Mouse (Mus musculus) lung, postnatal 0 days (tissue): ENCODE measurements around the gene Mmp27. TPM values are rescaled to one million over a fixed set of nuclear protein-coding genes. Genes with fewer than 3 reads are reported as not detected.

Experiments used
- ATAC-seq: fragments of 200-750 bp; cut with Nextera tagmentation; 2 replicates; pipeline ENCODE4 v1.8.0; 2017; ENCODE audit warnings: moderate library complexity
- DNase-seq: peaks from one replicate; pipeline ENCODE4 v3.0.0-alpha.2; 2016; ENCODE audit warnings: low spot score
- H3K27ac ChIP-seq: fragments of 300-500 bp; sonication (generic); 2 replicates; pipeline ENCODE4 v1.5.1; 2014; ENCODE audit warnings: antibody characterized with exemption, mild to moderate bottlenecking, low read length, mixed read lengths
- H3K27me3 ChIP-seq: fragments of 300-500 bp; sonication (generic); replicated peaks from 2 replicates; pipeline ENCODE4 v1.6.1; 2014; ENCODE audit warnings: low read length, mixed read lengths; ENCODE audit not compliant: insufficient read depth
- H3K36me3 ChIP-seq: fragments of 300-500 bp; sonication (generic); 2 replicates; pipeline ENCODE4 v1.6.1; 2014; ENCODE audit warnings: low read length, mixed read lengths; ENCODE audit not compliant: insufficient read depth
- H3K4me1 ChIP-seq: fragments of 300-500 bp; sonication (generic); 2 replicates; pipeline ENCODE4 v1.6.1; 2014; ENCODE audit warnings: antibody characterized with exemption, low read depth, low read length, mixed read lengths; ENCODE audit not compliant: insufficient read depth
- H3K4me2 ChIP-seq: fragments of 300-500 bp; sonication (generic); replicated peaks from 2 replicates; pipeline ENCODE4 v1.6.1; 2014; ENCODE audit warnings: low read depth, mild to moderate bottlenecking, low read length, moderate library complexity, mixed read lengths
- H3K4me3 ChIP-seq: fragments of 300-500 bp; sonication (generic); 2 replicates; pipeline ENCODE4 v1.5.1; 2014; ENCODE audit warnings: low read depth, low read length
- H3K9ac ChIP-seq: fragments of 300-500 bp; sonication (generic); replicated peaks from 2 replicates; pipeline ENCODE4 v1.6.1; 2014; ENCODE audit warnings: low read depth, mild to moderate bottlenecking
- H3K9me3 ChIP-seq: fragments of 300-500 bp; sonication (generic); 2 replicates; pipeline ENCODE4 v1.6.1; 2016; ENCODE audit warnings: low read length, mixed read lengths
- CTCF ChIP-seq: IDR thresholded peaks from 2 replicates; pipeline ENCODE4 v1.5.1; 2016; ENCODE audit warnings: antibody characterized with exemption, mild to moderate bottlenecking
- EP300 ChIP-seq: IDR thresholded peaks from 2 replicates; pipeline ENCODE4 v1.6.1; 2016; ENCODE audit warnings: antibody characterized with exemption, mild to moderate bottlenecking, control low read depth
- WGBS: fragments of 180-500 bp; shearing (Covaris S2); extraction: QIAGEN DNeasy Blood & Tissue Kit; methylation state at CpG from one replicate; pipeline ENCODE4 v1.1.7; 2014; 5-methylcytosine and 5-hydroxymethylcytosine counted together
- polyA plus RNA-seq: library from polyadenylated mRNA; unstranded; fragments of >200 nt; fragmentation: Nextera tagmentation; extraction: Ambion mirVana; gene quantifications from 2 replicates; pipeline ENCODE4 v1.2.1, GENCODE M21; 2015

The Mmp27 gene
- polyA plus RNA-seq, 1 experiment from 2014 or later: 0.10 TPM

DNA sequence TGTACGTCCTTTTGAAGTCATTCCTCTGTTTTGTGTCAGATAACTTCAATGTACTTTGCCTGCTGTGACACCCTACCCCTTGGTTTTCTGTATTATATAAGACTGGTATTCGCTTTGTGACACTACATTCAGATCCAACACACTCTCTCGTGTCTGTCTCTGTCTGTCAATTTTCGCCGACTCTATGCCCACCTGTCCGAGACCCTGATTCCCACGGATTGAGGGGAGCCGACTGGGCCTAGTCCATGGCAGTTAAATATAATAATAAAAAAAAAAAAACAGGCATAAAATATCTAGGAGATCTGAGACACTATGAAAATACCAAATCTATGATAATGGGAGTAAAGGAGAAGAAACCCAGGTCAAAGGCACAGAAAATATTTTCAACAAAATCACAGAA is 18.9 kb downstream of the Mmp27 start:
- H3K4me1 ChIP-seq: 0 out of 2 replicates have a peak, but pooled peaks cover 3% of the 10 kb centered on the region
- no peak overlapping the region for H3K4me3 ChIP-seq
- no peaks in the 10 kb centered on the region for H3K27me3 ChIP-seq
- no peak for TF ChIP-seq EP300
- no peak for TF ChIP-seq CTCF
- H3K9ac ChIP-seq: no peak overlapping the region
- H3K9me3 ChIP-seq: no peaks in the 10 kb centered on the region
- ATAC-seq (no peak), DNase-seq (no peak)
- H3K4me2 ChIP-seq: no peak overlapping the region
- WGBS: 69% methylated on average over 8 of the region's 8 CpGs
- no peaks in the 10 kb centered on the region for H3K36me3 ChIP-seq
- no peak overlapping the region for H3K27ac ChIP-seq

DNA sequence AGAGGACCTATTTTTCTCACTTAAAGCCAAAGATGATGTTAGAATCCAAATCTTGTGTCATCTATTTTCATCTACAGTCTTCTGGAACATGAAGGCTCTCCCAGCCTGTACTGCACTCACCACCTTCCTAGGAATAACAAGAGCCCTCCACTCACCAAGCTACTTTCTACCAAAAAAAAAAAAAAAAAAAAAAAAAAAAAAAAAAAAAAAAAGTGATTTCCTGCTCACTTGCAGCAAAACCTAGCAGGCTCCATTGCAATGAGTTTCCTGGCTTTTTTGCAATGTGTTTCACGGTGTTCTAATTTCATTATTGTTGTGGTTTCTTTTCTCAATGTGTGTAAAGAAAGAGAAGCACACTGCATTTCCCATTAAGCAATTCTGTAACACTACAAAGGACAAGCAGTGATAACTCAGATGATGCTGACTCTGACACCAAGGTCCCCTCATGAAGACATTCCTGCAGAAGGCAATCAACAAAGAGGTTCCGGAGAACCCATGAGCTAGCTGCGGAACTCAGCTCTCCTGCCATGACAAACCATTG is 22.1 kb downstream of the Mmp27 start:
- H3K9me3 ChIP-seq: no peaks in the 10 kb centered on the region
- H3K4me2 ChIP-seq: no peak overlapping the region
- H3K36me3 ChIP-seq: no peaks in the 10 kb centered on the region
- DNase-seq: no peak
- TF ChIP-seq EP300: no peak
- TF ChIP-seq CTCF: no peak
- H3K27ac ChIP-seq: no peak overlapping the region
- WGBS: 85% methylated on average over 3 of the region's 3 CpGs
- no peak overlapping the region for H3K4me3 ChIP-seq
- H3K4me1 ChIP-seq: 0 out of 2 replicates have a peak, but pooled peaks cover 3% of the 10 kb centered on the region
- no peak overlapping the region for H3K9ac ChIP-seq
- H3K27me3 ChIP-seq: no peaks in the 10 kb centered on the region
- ATAC-seq: no peak

DNA sequence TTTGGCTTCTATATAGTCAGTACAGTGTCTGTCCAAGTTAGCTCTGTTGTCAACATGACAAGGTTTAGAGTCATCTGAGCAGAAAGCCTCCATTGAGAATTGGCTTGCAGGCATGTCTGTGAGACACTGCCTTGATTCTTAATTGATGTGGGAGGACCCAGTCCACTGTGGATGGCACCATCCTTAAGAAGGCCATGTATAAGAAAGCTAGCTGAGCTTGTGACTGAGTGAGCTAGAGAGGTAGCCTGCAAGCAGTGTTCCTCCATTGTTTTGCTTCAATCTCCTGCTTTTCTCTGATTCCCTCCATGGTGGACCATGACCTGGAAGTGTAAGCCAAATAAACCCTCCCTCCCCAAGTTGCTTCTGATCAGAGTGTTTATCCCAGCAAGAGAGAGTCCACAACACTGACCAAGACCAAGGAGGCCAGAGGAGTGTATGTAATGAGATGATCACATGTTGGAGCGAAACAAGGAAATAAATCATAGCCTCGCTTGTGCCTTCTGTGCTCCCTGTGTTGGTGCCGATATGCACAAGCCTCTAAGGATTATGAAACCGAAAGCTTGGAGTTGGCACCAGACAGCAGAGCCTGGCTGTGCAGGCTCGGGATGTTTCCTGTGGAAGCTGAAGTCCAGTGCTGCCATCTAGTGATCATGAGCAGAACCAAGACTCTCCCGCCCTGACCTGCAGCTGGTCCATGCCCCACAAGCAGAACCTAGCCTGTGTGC is 23.8 kb downstream of the Mmp27 start:
- peak overlapping the region; percentile 55 for H3K27ac ChIP-seq
- H3K4me2 ChIP-seq: peak overlapping the region; percentile 53
- no peak for TF ChIP-seq EP300
- peak; percentile 98 for TF ChIP-seq CTCF
- H3K27me3 ChIP-seq: no peaks in the 10 kb centered on the region
- 2% methylated on average over 6 of the region's 6 CpGs for WGBS
- peak overlapping the region; percentile 45; the same call in 1 of the 2 replicates for H3K9ac ChIP-seq
- H3K4me3 ChIP-seq: peak overlapping the region; percentile 40
- H3K36me3 ChIP-seq: no peaks in the 10 kb centered on the region
- DNase-seq (peak; percentile 97), ATAC-seq (peak; percentile 100)
- H3K9me3 ChIP-seq: no peaks in the 10 kb centered on the region
- 0 out of 2 replicates have a peak, but pooled peaks cover 3% of the 10 kb centered on the region for H3K4me1 ChIP-seq

DNA sequence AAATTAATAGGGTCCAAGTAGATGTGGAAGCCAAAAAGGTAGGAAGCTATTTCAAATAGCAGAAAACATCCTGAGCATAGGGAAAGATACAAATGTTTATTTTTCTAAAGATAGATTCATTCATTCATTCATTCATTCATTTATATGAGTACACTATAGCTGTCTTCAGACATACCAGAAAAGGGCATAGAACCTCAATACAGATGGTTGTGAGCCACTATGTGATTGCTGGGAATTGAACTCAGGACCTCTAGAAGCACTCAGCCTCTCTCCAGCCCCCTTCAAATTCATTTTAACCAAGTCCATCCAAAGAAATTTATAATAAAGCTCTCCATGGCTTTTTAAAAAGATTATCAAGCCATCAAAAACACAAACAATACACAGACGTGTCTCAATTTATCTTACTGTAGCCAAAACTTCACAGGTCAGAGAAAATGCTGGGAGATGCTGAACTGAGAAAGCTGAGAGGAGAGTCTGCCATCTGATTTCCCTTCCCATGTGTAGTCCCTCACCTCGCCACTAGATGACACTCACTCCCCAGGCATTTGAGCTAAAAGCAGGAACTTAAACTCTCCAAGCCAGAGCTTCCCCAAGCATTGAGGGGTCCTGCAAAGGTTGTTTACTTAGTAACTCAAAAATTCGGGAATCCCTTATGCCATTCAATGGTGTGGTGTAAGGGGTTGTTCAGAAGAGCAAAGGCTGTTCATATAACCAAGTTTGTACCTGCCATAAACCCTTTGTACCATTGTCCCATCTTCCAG is 32.0 kb downstream of the Mmp27 start:
- H3K4me2 ChIP-seq: no peak overlapping the region
- peak; percentile 54 for ATAC-seq
- WGBS: 3% methylated on average over 3 of the region's 3 CpGs

DNA sequence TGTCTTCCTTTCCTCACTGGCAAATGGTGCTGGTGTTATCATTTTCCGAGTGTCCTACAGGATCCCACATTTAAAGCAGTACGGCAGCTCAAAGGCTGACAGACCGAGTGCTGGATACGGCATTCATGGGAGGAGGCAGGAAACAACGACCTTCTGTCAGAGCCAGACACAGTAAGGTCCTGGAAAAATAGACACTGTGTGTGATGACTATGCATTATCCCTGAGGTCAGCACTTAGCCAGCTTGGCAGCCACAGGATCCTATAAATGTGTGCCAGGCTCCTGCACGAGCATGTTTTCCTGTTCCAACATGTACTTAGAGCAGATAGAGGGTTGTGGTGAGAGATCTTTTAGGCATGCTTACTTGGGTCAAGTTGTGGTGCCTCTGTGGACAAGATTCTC is 32.8 kb downstream of the Mmp27 start:
- 56% methylated on average over 6 of the region's 6 CpGs for WGBS
- no peak for ATAC-seq
- no peaks in the 10 kb centered on the region for H3K27me3 ChIP-seq
- no peak overlapping the region for H3K4me3 ChIP-seq
- H3K9me3 ChIP-seq: no peaks in the 10 kb centered on the region
- H3K36me3 ChIP-seq: no peaks in the 10 kb centered on the region
- no peak overlapping the region for H3K27ac ChIP-seq
- no peak for DNase-seq
- H3K4me1 ChIP-seq: no peaks in the 10 kb centered on the region
- H3K9ac ChIP-seq: no peak overlapping the region
- TF ChIP-seq CTCF (no peak), EP300 (no peak)
- no peak overlapping the region for H3K4me2 ChIP-seq

More for the DNA sequence above, 32.0 kb downstream of the Mmp27 start:
- no peaks in the 10 kb centered on the region for H3K27me3 ChIP-seq
- H3K9me3 ChIP-seq: no peaks in the 10 kb centered on the region
- no peaks in the 10 kb centered on the region for H3K36me3 ChIP-seq
- H3K4me3 ChIP-seq: no peak overlapping the region
- DNase-seq: peak; percentile 72
- no peak overlapping the region for H3K27ac ChIP-seq
- TF ChIP-seq EP300 (no peak), CTCF (peak; percentile 96)
- H3K9ac ChIP-seq: no peak overlapping the region
- no peaks in the 10 kb centered on the region for H3K4me1 ChIP-seq

DNA sequence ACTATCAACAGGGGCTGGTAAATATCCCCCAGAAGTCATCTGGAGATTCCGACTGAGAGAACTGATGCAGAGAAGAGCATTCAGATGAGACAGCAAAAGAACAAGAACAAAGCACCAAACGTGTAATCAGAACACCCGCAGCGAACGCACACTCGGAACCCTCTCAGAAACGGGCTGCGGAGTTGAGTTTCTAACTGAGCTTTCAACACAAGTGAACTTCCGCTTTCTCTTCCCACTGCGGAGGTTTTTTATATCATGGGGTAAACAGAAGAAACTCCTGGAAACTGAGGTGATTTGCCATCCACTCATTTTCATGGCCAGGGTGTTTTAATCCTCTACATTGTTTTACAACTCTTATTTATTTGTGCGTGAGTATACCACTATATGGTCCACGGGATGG is 34.4 kb downstream of the Mmp27 start:
- Histone ChIP-seq H3K4me3 (no peak overlapping the region), H3K9me3 (no peaks in the 10 kb centered on the region), H3K4me1 (no peaks in the 10 kb centered on the region), H3K27me3 (no peaks in the 10 kb centered on the region), H3K36me3 (no peaks in the 10 kb centered on the region), H3K9ac (no peak overlapping the region), H3K4me2 (no peak overlapping the region), H3K27ac (no peak overlapping the region)
- DNase-seq (no peak), ATAC-seq (no peak)
- no peak for TF ChIP-seq EP300
- no peak for TF ChIP-seq CTCF
- WGBS: 81% methylated on average over 12 of the region's 12 CpGs
